Mouse (Mus musculus) lung, adult 18-20 months (tissue): Measurements from ENCODE around the gene Bmp8a.

Experiments used
- DNase-seq, 2 experiments: peaks; one replicate each; pipeline ENCODE4 v3.0.0; 2022; ENCODE audit warnings: mixed read lengths in 2 of 2

The Bmp8a gene

DNA sequence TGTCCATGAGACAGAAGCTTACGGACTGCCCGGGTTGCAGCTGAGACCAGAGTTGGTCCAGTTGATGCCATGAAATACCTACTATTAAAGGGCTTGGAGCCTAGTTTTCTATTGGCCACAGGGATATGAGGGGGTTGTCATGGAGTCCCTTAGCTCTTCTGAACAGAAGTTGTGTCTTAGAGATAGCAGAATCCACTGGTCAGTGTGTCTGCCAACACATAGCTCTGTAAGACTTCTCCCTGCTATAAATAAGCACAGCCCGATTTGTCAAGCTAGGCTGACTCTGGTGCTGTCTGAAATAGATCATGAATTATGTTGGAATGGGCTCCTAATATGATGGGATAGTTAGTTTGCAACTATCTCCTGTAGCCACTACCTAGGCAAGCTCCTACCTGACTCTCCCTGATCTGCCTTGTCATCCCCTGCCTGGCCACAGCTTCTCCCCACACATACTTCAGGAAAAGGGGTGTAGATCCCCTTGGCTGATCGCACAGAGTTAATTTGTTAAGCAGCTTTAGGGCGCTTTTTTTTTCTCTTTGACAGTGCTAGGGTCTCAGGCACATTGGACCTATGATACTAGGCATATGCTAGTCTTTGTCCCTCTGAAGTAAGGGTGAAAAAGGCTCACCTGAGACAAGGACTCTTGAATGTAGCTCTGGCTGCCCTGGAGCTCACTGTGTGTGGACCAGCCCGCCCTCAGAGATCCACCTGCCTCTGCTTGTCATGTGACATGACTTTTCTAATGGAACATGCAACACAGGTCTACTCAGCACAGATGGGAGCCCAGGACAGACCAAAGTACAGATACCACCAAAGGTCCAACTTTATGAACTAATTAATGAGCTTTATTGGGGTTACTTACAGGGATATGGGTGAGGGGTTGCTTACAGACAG lies 58.1 kb downstream of the Bmp8a start:
- no peak for DNase-seq

GRCm38 (mm10) chr4:123283675-123284064 lies 59.4 kb downstream of the Bmp8a start:
- peak in 1 of 2 experiments; percentile 25 for DNase-seq

DNA sequence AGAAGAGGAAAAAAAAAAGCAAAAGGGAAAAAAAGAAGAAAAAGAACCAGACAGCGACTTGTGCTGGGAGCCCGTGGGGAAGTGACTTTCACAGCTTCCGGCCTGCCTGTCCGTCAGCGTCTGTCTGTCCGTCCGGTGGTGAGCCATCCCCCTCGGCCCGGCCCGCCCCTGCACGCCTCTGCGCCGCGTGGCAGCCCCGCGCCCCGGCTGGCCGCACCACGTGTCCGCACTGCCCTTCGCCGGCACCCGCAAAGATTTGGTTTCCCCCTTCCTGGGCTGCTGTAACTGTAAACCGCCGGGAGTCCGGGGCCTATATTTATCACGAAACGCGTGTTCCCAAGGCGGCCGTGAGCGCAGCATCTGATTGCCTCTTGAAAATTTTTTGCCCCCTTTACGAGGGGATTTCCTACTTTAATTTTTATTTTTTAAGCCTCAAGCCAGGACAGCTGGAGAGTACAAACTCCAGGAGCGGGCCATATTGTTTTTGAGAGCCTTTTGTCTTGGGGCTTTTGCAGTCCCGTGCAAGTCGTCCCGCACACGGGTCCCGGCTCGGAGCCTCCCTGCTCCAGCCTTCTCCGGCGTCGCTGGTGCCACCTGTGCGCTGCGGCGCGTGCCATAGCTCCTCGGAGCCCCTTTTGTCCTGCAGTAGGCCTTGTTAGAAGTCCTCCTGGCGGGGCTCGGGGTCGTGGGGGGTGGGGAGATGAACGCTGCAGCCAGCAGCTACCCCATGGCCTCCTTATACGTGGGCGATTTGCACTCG lies 60.0 kb downstream of the Bmp8a start:
- peak; percentile 34 to 43 for DNase-seq

DNA sequence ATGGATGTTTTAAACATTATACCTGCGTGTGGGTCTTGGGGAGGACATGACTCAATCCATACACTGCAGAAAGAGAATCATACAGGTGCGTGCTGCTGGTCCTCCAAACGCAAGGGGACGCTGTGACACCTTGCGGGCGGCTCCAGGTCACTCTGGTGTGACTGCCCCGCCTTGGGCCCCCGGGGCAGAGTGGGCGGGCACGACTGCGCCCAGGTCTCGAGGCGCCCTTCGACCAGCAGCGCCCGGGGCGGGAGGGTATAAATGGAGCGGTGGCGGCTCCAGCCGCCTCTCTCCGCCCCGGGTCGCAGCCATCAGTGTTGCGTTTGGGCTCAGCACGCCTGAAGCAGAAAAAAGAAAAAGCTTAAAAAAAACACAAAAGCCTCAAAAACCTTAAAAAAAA lies 60.6 kb downstream of the Bmp8a start:
- DNase-seq = peak; percentile 90 to 93

DNA sequence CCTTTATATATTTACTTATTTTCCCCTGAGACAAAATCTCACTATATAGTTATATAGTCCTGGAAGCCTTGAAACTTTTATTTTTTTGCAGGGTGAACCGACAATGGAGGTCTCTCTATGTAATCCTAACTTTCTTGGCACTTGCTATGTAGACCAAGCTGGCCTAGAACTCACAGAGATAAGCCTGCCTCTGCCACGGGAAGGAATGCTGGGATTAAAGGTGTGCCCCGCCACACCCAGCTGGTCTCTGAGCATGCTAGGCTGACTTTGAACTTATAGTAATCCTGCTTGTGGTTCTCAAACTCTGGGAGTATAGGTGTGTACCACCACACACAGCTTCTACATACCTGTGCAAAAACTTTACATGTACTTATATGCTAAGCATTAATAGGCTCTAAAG lies 62.9 kb downstream of the Bmp8a start:
- DNase-seq = no peak

- DNase-seq = no peak
Observed at GRCm38 (mm10) chr4:123271063-123271462, 72.0 kb downstream of the Bmp8a start.
